Mouse (Mus musculus) cortical plate, adult 2 months (tissue): ENCODE measurements around the gene Rreb1.

Source experiments
- CTCF ChIP-seq: fragments of 200-500 bp; IDR thresholded peaks from 2 replicates; pipeline ENCODE4 v1.5.1; 2011; ENCODE audit warnings: mild to moderate bottlenecking, control low read depth, low read length; ENCODE audit not compliant: insufficient read depth; ENCODE audit errors: extremely low read depth
- POLR2A ChIP-seq: fragments of 200-500 bp; IDR thresholded peaks from 2 replicates; pipeline ENCODE4 v1.6.1; 2011; ENCODE audit warnings: mild to moderate bottlenecking, low read length, control low read depth; ENCODE audit not compliant: insufficient read depth; ENCODE audit errors: extremely low read depth

- TF ChIP-seq POLR2A (no peak), CTCF (no peak)
Measured at GRCm38 (mm10) chr13:37759341-37760012, 18.7 kb upstream of the Rreb1 start.
